Mouse (Mus musculus) gonadal fat pad, adult 2 months (tissue): ENCODE measurements around the gene Iqsec3. TPM values are rescaled to one million over a fixed set of nuclear protein-coding genes. Genes with fewer than 3 reads are reported as not detected.

Source experiments
- DNase-seq: peaks from one replicate; pipeline ENCODE4 v3.0.0-alpha.2; 2012; ENCODE audit warnings: low read depth
- polyA plus RNA-seq: library from polyadenylated mRNA; depleted of rRNA; stranded (reverse); fragments of >200 nt; gene quantifications from 2 replicates; pipeline ENCODE4 v1.2.3, GENCODE M21; 2012

Iqsec3 gene
- polyA plus RNA-seq, 1 experiment = 0.55 TPM

DNA sequence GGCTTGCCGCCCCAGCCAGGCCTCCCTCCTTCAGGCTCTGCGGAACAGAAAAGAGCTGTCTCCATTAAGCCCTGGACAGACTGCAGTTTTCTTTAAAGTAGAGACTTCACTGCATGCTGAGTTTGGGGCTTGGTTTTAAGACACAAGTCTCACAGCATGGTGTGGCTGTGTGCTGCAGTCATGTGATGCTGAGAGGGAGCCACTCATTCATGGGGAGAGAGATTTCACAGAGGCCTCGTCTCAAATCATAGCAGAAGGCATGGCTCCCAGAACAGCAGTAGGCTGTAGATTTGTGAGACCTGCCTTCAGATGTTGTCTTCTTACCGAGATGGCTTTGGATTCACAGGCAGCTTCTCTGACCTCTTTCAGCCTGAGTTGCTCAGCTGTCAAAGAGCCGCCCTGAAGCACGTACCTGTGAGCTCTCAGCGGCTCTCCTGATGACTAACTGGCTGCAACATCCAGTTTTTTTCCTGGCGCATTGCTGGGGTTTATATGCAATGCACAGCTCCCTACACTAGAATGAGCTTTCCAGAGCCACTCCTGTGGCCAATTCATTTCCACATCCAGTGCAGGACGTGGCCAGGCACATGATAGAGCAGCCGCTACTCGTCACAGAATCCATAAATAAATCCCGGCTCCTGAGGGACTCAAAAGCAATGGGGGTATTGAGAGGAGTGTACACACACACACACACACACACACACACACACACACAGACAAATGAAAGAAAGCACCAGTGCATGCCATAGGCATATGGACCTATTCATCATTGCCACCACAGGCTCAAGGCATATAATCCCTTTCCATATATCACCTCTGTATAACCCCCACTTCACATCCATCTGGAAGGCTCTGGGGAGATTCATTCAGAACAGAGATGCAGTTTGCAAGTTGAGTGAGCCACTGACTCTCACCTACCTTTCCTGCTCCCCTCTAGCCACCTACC lies 18.7 kb downstream of the Iqsec3 start:
- DNase-seq = no peak

- no peak for DNase-seq
Observed at GRCm38 (mm10) chr6:121453776-121454175, 19.7 kb downstream of the Iqsec3 start.

GRCm38 (mm10) chr6:121451703-121452102 lies 21.8 kb downstream of the Iqsec3 start:
- no peak for DNase-seq

- DNase-seq = no peak
Observed at GRCm38 (mm10) chr6:121440696-121441220, 32.7 kb downstream of the Iqsec3 start.

- DNase-seq = no peak
Observed at GRCm38 (mm10) chr6:121424830-121425229, 48.6 kb downstream of the Iqsec3 start.

DNA sequence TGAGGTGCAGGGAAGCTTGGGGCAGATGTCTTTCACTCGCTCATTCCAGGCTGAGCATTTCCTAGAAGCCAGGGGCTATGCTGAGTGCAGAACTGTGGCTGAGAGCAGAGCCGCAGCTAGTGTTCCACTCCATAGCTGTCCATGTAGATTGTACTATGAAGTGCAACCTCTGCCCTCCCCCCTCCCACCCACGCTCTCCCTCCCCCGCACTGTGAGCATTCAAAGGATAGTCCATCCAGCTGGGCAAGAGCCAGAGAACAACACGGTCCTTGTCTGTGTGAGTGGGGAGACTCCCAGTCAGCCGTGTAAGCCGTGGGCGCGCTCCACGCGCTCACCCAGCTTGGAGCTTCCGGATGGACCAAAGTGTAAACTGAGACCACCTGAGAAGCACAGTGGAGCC lies 49.1 kb downstream of the Iqsec3 start:
- DNase-seq = no peak

GRCm38 (mm10) chr6:121412558-121413297 lies 60.8 kb downstream of the Iqsec3 start:
- no peak for DNase-seq

DNA sequence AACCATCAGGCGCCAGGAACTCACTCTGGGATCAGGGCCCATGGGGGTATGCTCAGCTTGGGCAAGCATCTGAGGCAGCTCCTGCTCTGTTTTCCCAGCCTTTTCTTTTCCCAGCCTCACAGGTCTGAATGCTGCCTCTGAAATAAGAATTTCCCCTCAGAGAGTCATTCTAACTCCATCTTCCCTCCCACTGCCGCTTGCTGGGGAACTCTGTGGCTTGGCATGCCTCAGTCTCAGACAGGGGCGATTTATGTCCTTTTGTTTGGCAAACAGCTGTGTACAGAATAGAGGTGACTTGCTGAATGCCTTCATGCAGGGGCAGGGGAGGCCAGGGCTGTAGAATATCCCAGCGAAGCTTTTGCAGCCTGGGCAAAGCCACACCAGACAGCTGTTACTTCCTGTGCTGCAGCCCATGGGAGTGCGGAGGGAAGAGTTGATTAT lies 65.9 kb downstream of the Iqsec3 start:
- no peak for DNase-seq

GRCm38 (mm10) chr6:121405311-121405710 lies 68.2 kb downstream of the Iqsec3 start:
- no peak for DNase-seq

- DNase-seq = no peak
Observed at GRCm38 (mm10) chr6:121402661-121403244, 70.7 kb downstream of the Iqsec3 start.

GRCm38 (mm10) chr6:121401826-121402660 lies 71.4 kb downstream of the Iqsec3 start:
- DNase-seq = no peak

GRCm38 (mm10) chr6:121401140-121401539 lies 72.3 kb downstream of the Iqsec3 start:
- no peak for DNase-seq

- no peak for DNase-seq
Observed at GRCm38 (mm10) chr6:121392610-121393252, 80.7 kb downstream of the Iqsec3 start.

DNA sequence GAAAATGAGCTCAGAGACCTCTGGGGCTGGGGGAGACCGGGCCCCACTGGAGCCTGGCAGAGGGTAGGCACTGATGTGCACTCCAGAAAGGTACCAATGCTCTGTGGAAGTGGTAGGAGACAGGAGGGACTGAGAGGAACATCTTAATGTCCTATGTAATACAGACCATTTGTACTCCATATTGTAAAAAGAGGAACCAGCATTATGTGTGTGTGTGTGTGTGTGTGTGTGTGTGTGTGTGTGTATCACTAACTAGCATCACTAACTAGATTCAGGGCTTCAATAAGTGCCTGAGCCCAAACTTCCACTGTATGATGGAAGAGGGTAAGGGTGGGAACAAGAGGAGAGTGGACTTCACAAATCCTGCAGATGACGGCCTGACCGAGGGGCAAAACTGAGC lies 88.1 kb downstream of the Iqsec3 start:
- DNase-seq = no peak

DNA sequence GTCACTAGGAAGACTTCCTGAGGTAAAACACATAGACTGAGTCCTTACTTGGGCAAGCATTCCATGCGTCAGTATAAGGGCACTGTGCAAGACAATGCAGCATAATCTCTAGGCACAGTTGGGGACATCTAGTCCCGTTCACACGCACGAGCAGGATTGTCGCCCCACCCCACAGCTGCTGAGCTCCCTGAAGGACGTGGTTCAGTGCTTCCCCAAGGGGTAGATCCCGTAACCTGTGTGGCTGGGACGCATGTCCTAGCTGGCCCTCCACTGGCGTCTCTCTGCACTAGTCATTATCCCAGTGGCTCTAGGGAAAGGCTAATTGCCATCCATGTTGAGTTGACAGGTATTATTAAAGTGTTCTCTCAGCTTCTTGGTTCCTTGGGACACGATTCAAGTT lies 91.4 kb downstream of the Iqsec3 start:
- no peak for DNase-seq

- DNase-seq = no peak
Observed at GRCm38 (mm10) chr6:121380576-121380975, 92.9 kb downstream of the Iqsec3 start.

DNA sequence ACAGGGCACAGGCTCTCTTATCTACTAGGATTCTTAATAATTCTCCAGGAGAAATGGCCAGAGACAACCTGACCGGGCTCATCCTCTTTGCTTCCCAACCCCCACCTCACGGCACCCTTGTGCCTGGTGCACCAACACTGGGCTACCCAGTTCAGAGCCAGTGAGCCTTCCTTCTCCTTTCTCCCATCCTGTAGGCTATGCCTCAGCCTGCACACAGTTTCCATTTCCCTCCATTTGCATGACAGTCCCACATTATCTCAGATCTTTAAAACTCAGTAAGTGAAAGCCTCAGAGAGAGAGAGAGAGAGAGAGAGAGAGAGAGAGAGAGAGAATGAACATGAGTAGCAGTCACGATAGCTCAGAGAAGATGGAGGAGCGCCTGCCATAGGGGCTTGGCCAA lies 95.2 kb downstream of the Iqsec3 start:
- DNase-seq = no peak

- no peak for DNase-seq
Observed at GRCm38 (mm10) chr6:121376159-121376558, 97.3 kb downstream of the Iqsec3 start.

GRCm38 (mm10) chr6:121371197-121371980 lies 102.1 kb downstream of the Iqsec3 start:
- DNase-seq = no peak

DNA sequence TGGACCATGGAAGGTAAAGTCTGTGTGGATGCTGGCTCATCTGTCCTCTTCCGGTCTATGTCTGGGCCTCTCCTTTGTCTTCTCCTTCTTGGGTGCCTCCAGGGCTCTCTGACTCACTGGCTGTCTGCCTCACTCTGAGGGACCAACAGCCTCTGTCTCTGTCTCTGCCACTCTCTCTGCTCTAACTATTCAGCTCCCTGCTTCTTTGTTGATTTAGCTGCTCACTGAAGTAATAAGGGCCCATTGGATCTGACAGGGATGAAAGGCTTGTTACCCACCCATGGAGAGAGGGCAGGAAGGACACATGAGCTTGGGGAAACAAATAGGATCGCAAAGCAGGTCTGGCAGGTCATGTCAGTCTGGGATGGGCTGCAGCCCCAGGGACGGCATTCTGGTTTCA lies 106.4 kb downstream of the Iqsec3 start:
- DNase-seq = no peak
